Mouse (Mus musculus): ENCODE data around the gene Ophn1. TPM values are rescaled to one million over a fixed set of nuclear protein-coding genes. Genes with fewer than 3 reads are reported as not detected.

Gene Ophn1
- polyA plus RNA-seq, 1 experiment from 2014 or later, result 40.8 TPM

GRCm38 (mm10) chrX:98875144-98875543 is 15.7 kb downstream of the Ophn1 start:
- 29% methylated on average over 6 of the region's 6 CpGs for WGBS
- no peaks in the 10 kb centered on the region for H3K36me3 ChIP-seq

GRCm38 (mm10) chrX:98874086-98874485 is 16.7 kb downstream of the Ophn1 start:
- Histone ChIP-seq H3K9ac (replicated peaks) (no peak overlapping the region), H3K27ac (replicated peaks) (no peak overlapping the region), H3K36me3 (no peaks in the 10 kb centered on the region), H3K4me1 (0 out of 2 replicates have a peak, but pooled peaks cover 9% of the 10 kb centered on the region), H3K9me3 (no peaks in the 10 kb centered on the region), H3K4me3 (no peak overlapping the region), H3K27me3 (no peaks in the 10 kb centered on the region), H3K4me2 (replicated peaks) (no peak overlapping the region)
- ATAC-seq (replicated peaks), result no peak
- 90% methylated on average over 5 of the region's 5 CpGs for WGBS

More at GRCm38 (mm10) chrX:98875144-98875543, 15.7 kb downstream of the Ophn1 start:
- H3K4me1 ChIP-seq, result 0 out of 2 replicates have a peak, but pooled peaks cover 9% of the 10 kb centered on the region
- H3K27ac ChIP-seq (replicated peaks), result no peak overlapping the region
- no peaks in the 10 kb centered on the region for H3K27me3 ChIP-seq
- H3K9ac ChIP-seq (replicated peaks), result no peak overlapping the region
- no peaks in the 10 kb centered on the region for H3K9me3 ChIP-seq
- 0 out of 2 replicates have a peak, but pooled peaks have one; percentile 7 for ATAC-seq (replicated peaks)
- no peak overlapping the region for H3K4me3 ChIP-seq
- no peak overlapping the region for H3K4me2 ChIP-seq (replicated peaks)

- 48% methylated on average over 1 of the region's 1 CpGs for WGBS
- ATAC-seq (replicated peaks), result peak; percentile 80
Measured at GRCm38 (mm10) chrX:98872064-98872463, 18.8 kb downstream of the Ophn1 start.

GRCm38 (mm10) chrX:98870541-98870940 is 20.3 kb downstream of the Ophn1 start:
- 0 out of 2 replicates have a peak, but pooled peaks cover 9% of the 10 kb centered on the region for H3K4me1 ChIP-seq
- no peak for ATAC-seq (replicated peaks)
- no peak overlapping the region for H3K9ac ChIP-seq (replicated peaks)
- no peaks in the 10 kb centered on the region for H3K9me3 ChIP-seq
- no peaks in the 10 kb centered on the region for H3K36me3 ChIP-seq
- H3K27me3 ChIP-seq, result no peaks in the 10 kb centered on the region
- H3K4me3 ChIP-seq, result no peak overlapping the region
- 62% methylated on average over 1 of the region's 1 CpGs for WGBS
- H3K4me2 ChIP-seq (replicated peaks), result no peak overlapping the region
- no peak overlapping the region for H3K27ac ChIP-seq (replicated peaks)

More at GRCm38 (mm10) chrX:98872064-98872463, 18.8 kb downstream of the Ophn1 start:
- H3K4me2 ChIP-seq (replicated peaks), result no peak overlapping the region
- no peaks in the 10 kb centered on the region for H3K9me3 ChIP-seq
- no peak overlapping the region for H3K27ac ChIP-seq (replicated peaks)
- 0 out of 2 replicates have a peak, but pooled peaks cover 9% of the 10 kb centered on the region for H3K4me1 ChIP-seq
- H3K27me3 ChIP-seq, result no peaks in the 10 kb centered on the region
- H3K4me3 ChIP-seq, result no peak overlapping the region
- H3K9ac ChIP-seq (replicated peaks), result no peak overlapping the region
- no peaks in the 10 kb centered on the region for H3K36me3 ChIP-seq

GRCm38 (mm10) chrX:98869735-98870134 is 21.1 kb downstream of the Ophn1 start:
- Histone ChIP-seq H3K27ac (replicated peaks) (no peak overlapping the region), H3K9me3 (no peaks in the 10 kb centered on the region), H3K9ac (replicated peaks) (no peak overlapping the region), H3K27me3 (no peaks in the 10 kb centered on the region), H3K4me2 (replicated peaks) (no peak overlapping the region), H3K4me3 (no peak overlapping the region), H3K4me1 (0 out of 2 replicates have a peak, but pooled peaks cover 3% of the 10 kb centered on the region), H3K36me3 (no peaks in the 10 kb centered on the region)
- ATAC-seq (replicated peaks), result no peak
- WGBS, result 76% methylated on average over 2 of the region's 2 CpGs

GRCm38 (mm10) chrX:98869165-98869564 is 21.7 kb downstream of the Ophn1 start:
- Histone ChIP-seq H3K9ac (replicated peaks) (no peak overlapping the region), H3K4me3 (no peak overlapping the region), H3K4me1 (no peaks in the 10 kb centered on the region), H3K36me3 (no peaks in the 10 kb centered on the region), H3K9me3 (no peaks in the 10 kb centered on the region), H3K27ac (replicated peaks) (no peak overlapping the region), H3K4me2 (replicated peaks) (no peak overlapping the region), H3K27me3 (no peaks in the 10 kb centered on the region)
- WGBS, result 77% methylated on average over 5 of the region's 5 CpGs
- no peak for ATAC-seq (replicated peaks)

GRCm38 (mm10) chrX:98860167-98860566 is 30.7 kb downstream of the Ophn1 start:
- Histone ChIP-seq H3K9ac (replicated peaks) (no peak overlapping the region), H3K4me2 (replicated peaks) (no peak overlapping the region), H3K4me1 (no peaks in the 10 kb centered on the region), H3K9me3 (no peaks in the 10 kb centered on the region), H3K36me3 (no peaks in the 10 kb centered on the region), H3K4me3 (no peak overlapping the region), H3K27ac (replicated peaks) (no peak overlapping the region), H3K27me3 (no peaks in the 10 kb centered on the region)
- no peak for ATAC-seq (replicated peaks)
- WGBS, result 74% methylated on average over 5 of the region's 5 CpGs

GRCm38 (mm10) chrX:98856046-98856445 is 34.8 kb downstream of the Ophn1 start:
- no peaks in the 10 kb centered on the region for H3K9me3 ChIP-seq
- 78% methylated on average over 2 of the region's 2 CpGs for WGBS
- no peak overlapping the region for H3K4me2 ChIP-seq (replicated peaks)
- no peak for ATAC-seq (replicated peaks)
- H3K4me1 ChIP-seq, result no peaks in the 10 kb centered on the region
- no peaks in the 10 kb centered on the region for H3K27me3 ChIP-seq
- H3K27ac ChIP-seq (replicated peaks), result no peak overlapping the region
- no peak overlapping the region for H3K4me3 ChIP-seq
- H3K36me3 ChIP-seq, result no peaks in the 10 kb centered on the region
- no peak overlapping the region for H3K9ac ChIP-seq (replicated peaks)

GRCm38 (mm10) chrX:98850869-98851268 is 40.0 kb downstream of the Ophn1 start:
- WGBS, result 85% methylated on average over 6 of the region's 6 CpGs

GRCm38 (mm10) chrX:98841606-98842005 is 49.2 kb downstream of the Ophn1 start:
- ATAC-seq (replicated peaks), result no peak
- Histone ChIP-seq H3K9ac (replicated peaks) (no peak overlapping the region), H3K4me1 (no peaks in the 10 kb centered on the region), H3K9me3 (no peaks in the 10 kb centered on the region), H3K36me3 (no peaks in the 10 kb centered on the region), H3K4me3 (no peak overlapping the region), H3K4me2 (replicated peaks) (no peak overlapping the region), H3K27me3 (no peaks in the 10 kb centered on the region), H3K27ac (replicated peaks) (no peak overlapping the region)
- WGBS, result 71% methylated on average over 2 of the region's 2 CpGs

More at GRCm38 (mm10) chrX:98850869-98851268, 40.0 kb downstream of the Ophn1 start:
- H3K9me3 ChIP-seq, result no peaks in the 10 kb centered on the region
- no peak overlapping the region for H3K27ac ChIP-seq (replicated peaks)
- H3K4me1 ChIP-seq, result no peaks in the 10 kb centered on the region
- H3K9ac ChIP-seq (replicated peaks), result no peak overlapping the region
- H3K27me3 ChIP-seq, result no peaks in the 10 kb centered on the region
- no peak overlapping the region for H3K4me2 ChIP-seq (replicated peaks)
- no peaks in the 10 kb centered on the region for H3K36me3 ChIP-seq
- no peak overlapping the region for H3K4me3 ChIP-seq
- no peak for ATAC-seq (replicated peaks)

GRCm38 (mm10) chrX:98835989-98836388 is 54.8 kb downstream of the Ophn1 start:
- no peaks in the 10 kb centered on the region for H3K9me3 ChIP-seq
- 100% methylated on average over 1 of the region's 1 CpGs for WGBS
- no peak overlapping the region for H3K4me3 ChIP-seq
- H3K4me1 ChIP-seq, result no peaks in the 10 kb centered on the region
- H3K27ac ChIP-seq (replicated peaks), result no peak overlapping the region
- no peaks in the 10 kb centered on the region for H3K27me3 ChIP-seq
- H3K4me2 ChIP-seq (replicated peaks), result no peak overlapping the region
- no peak for ATAC-seq (replicated peaks)
- no peak overlapping the region for H3K9ac ChIP-seq (replicated peaks)
- no peaks in the 10 kb centered on the region for H3K36me3 ChIP-seq

- H3K36me3 ChIP-seq, result no peaks in the 10 kb centered on the region
- no peak overlapping the region for H3K9ac ChIP-seq (replicated peaks)
- H3K4me3 ChIP-seq, result no peak overlapping the region
- no peaks in the 10 kb centered on the region for H3K4me1 ChIP-seq
- no peaks in the 10 kb centered on the region for H3K9me3 ChIP-seq
- no peak overlapping the region for H3K27ac ChIP-seq (replicated peaks)
- ATAC-seq (replicated peaks), result no peak
- H3K4me2 ChIP-seq (replicated peaks), result no peak overlapping the region
- H3K27me3 ChIP-seq, result no peaks in the 10 kb centered on the region
Measured at GRCm38 (mm10) chrX:98803813-98804212, 87.0 kb downstream of the Ophn1 start.

- WGBS, result 79% methylated on average over 4 of the region's 4 CpGs
- no peaks in the 10 kb centered on the region for H3K27me3 ChIP-seq
- no peak overlapping the region for H3K9ac ChIP-seq (replicated peaks)
- H3K9me3 ChIP-seq, result no peaks in the 10 kb centered on the region
- no peak overlapping the region for H3K4me2 ChIP-seq (replicated peaks)
- no peaks in the 10 kb centered on the region for H3K36me3 ChIP-seq
- H3K4me3 ChIP-seq, result no peak overlapping the region
- no peaks in the 10 kb centered on the region for H3K4me1 ChIP-seq
- H3K27ac ChIP-seq (replicated peaks), result no peak overlapping the region
- no peak for ATAC-seq (replicated peaks)
Measured at GRCm38 (mm10) chrX:98774247-98774950, 116.4 kb downstream of the Ophn1 start.
